Mouse (Mus musculus) kidney, embryonic 16.5 days (tissue): ENCODE data around the gene Rad54l2. TPM values are rescaled to one million over a fixed set of nuclear protein-coding genes. Genes with fewer than 3 reads are reported as not detected.

Experiments
- ATAC-seq: fragments of 200-750 bp; cut with Nextera tagmentation; 2 replicates; pipeline ENCODE4 v1.8.0; 2017; ENCODE audit warnings: moderate TSS enrichment; ENCODE audit not compliant: low FRiP score, low TSS enrichment
- H3K27ac ChIP-seq: fragments of 300-500 bp; sonication (generic); 2 replicates; pipeline ENCODE4 v1.5.1; 2014; ENCODE audit warnings: low read length
- H3K27me3 ChIP-seq: fragments of 300-500 bp; sonication (generic); 2 replicates; pipeline ENCODE4 v1.6.1; 2014; ENCODE audit warnings: low read length, control low read depth, mixed read lengths; ENCODE audit not compliant: insufficient read depth
- H3K36me3 ChIP-seq: fragments of 300-500 bp; sonication (generic); 2 replicates; pipeline ENCODE4 v1.6.1; 2014; ENCODE audit warnings: low read length, control low read depth, mixed read lengths; ENCODE audit not compliant: insufficient read depth
- H3K4me1 ChIP-seq: fragments of 300-500 bp; sonication (generic); 2 replicates; pipeline ENCODE4 v1.6.1; 2014; ENCODE audit warnings: low read length, control low read depth, mixed read lengths; ENCODE audit not compliant: insufficient read depth
- H3K4me2 ChIP-seq: fragments of 300-500 bp; sonication (generic); replicated peaks from 2 replicates; pipeline ENCODE4 v1.6.1; 2014; ENCODE audit warnings: low read depth, low read length
- H3K4me3 ChIP-seq: fragments of 300-500 bp; sonication (generic); 2 replicates; pipeline ENCODE4 v1.5.1; 2014; ENCODE audit warnings: mild to moderate bottlenecking, low read length
- H3K9ac ChIP-seq: fragments of 300-500 bp; sonication (generic); replicated peaks from 2 replicates; pipeline ENCODE4 v1.6.1; 2014; ENCODE audit warnings: low read length
- H3K9me3 ChIP-seq: fragments of 300-500 bp; sonication (generic); 2 replicates; pipeline ENCODE4 v1.6.1; 2016; ENCODE audit warnings: low read length, control low read depth
- WGBS: fragments of 180-500 bp; shearing (Covaris S2); extraction: QIAGEN DNeasy Blood & Tissue Kit; methylation state at CpG from one replicate; pipeline ENCODE4 v1.1.7; 2014; 5-methylcytosine and 5-hydroxymethylcytosine counted together
- polyA plus RNA-seq: library from polyadenylated mRNA; unstranded; fragments of >200 nt; fragmentation: Nextera tagmentation; extraction: Ambion mirVana; gene quantifications from 2 replicates; pipeline ENCODE4 v1.2.1, GENCODE M21; 2015

Gene Rad54l2
- polyA plus RNA-seq, 1 experiment from 2014 or later, result 6.7 TPM

- no peak overlapping the region for H3K9ac ChIP-seq
- H3K9me3 ChIP-seq, result no peaks in the 10 kb centered on the region
- no peaks in the 10 kb centered on the region for H3K4me1 ChIP-seq
- no peak overlapping the region for H3K27ac ChIP-seq
- no peak for ATAC-seq
- no peak overlapping the region for H3K4me3 ChIP-seq
- 83% methylated on average over 4 of the region's 4 CpGs for WGBS
- H3K36me3 ChIP-seq, result peaks cover 53% of the 10 kb centered on the region
- no peaks in the 10 kb centered on the region for H3K27me3 ChIP-seq
- no peak overlapping the region for H3K4me2 ChIP-seq
Measured at GRCm38 (mm10) chr9:106664433-106664832, 124.6 kb downstream of the Rad54l2 start.

DNA sequence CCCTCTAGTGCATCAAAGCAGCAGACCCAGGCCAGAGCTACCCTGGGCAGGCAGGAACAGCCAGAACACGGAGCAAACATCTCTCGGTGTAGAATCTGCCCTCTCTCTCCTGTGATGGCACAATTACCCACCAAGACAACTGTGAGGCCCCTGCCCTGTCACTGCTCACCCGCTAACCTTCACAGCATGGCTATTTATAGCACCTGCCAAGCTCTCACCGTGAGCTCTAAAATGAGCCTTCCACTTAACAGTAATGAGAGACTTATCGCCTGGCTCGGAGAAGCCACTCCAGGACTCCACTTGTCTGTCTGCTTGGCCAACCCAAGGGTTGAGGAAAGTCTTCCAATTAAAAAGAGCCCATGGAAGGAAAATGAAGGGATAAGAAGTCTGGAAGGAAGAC lies 125.8 kb downstream of the Rad54l2 start:
- Histone ChIP-seq H3K4me2 (no peak overlapping the region), H3K9ac (no peak overlapping the region), H3K27me3 (no peaks in the 10 kb centered on the region), H3K36me3 (peaks cover 49% of the 10 kb centered on the region), H3K9me3 (no peaks in the 10 kb centered on the region), H3K27ac (no peak overlapping the region), H3K4me1 (no peaks in the 10 kb centered on the region), H3K4me3 (no peak overlapping the region)
- WGBS, result 71% methylated on average over 6 of the region's 6 CpGs
- ATAC-seq, result no peak

GRCm38 (mm10) chr9:106659935-106660334 lies 129.1 kb downstream of the Rad54l2 start:
- H3K4me1 ChIP-seq, result peaks cover 6% of the 10 kb centered on the region
- peaks cover 6% of the 10 kb centered on the region for H3K27me3 ChIP-seq
- H3K4me3 ChIP-seq, result no peak overlapping the region
- 91% methylated on average over 1 of the region's 1 CpGs for WGBS
- H3K27ac ChIP-seq, result no peak overlapping the region
- no peak overlapping the region for H3K4me2 ChIP-seq
- peaks cover 31% of the 10 kb centered on the region for H3K36me3 ChIP-seq
- no peaks in the 10 kb centered on the region for H3K9me3 ChIP-seq
- H3K9ac ChIP-seq, result no peak overlapping the region
- no peak for ATAC-seq

- Histone ChIP-seq H3K4me2 (no peak overlapping the region), H3K9ac (no peak overlapping the region), H3K27ac (no peak overlapping the region), H3K9me3 (no peaks in the 10 kb centered on the region), H3K36me3 (peaks cover 31% of the 10 kb centered on the region), H3K4me1 (peaks cover 6% of the 10 kb centered on the region), H3K4me3 (no peak overlapping the region), H3K27me3 (peaks cover 11% of the 10 kb centered on the region)
- ATAC-seq, result no peak
- WGBS, result 64% methylated on average over 7 of the region's 7 CpGs
Measured at GRCm38 (mm10) chr9:106659441-106659840, 129.6 kb downstream of the Rad54l2 start.

GRCm38 (mm10) chr9:106657592-106657991 lies 131.4 kb downstream of the Rad54l2 start:
- no peak for ATAC-seq
- Histone ChIP-seq H3K9ac (no peak overlapping the region), H3K36me3 (peaks cover 28% of the 10 kb centered on the region), H3K4me3 (no peak overlapping the region), H3K27ac (no peak overlapping the region), H3K4me2 (no peak overlapping the region), H3K9me3 (no peaks in the 10 kb centered on the region), H3K4me1 (peaks cover 6% of the 10 kb centered on the region), H3K27me3 (peaks cover 13% of the 10 kb centered on the region)
- WGBS, result 34% methylated on average over 5 of the region's 5 CpGs

DNA sequence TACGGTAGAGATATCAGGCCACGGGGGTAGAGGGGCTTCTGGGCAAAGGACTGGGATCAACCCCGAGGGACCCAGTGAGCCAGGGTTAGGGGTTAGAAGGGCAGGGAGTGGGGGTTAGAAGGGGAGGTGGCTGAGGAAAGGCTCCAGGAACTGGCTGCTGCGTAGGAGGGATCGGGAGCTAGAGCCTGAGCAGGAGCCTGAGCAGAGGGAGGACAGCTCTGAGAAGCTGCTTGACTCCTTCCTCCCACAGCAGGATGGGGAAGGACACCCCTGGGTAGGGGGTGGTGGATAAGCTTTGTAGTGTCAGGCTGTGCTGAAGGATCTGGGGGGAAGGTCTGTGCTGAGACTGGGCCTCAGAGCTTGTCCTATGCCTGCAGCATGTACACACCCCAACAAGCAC lies 132.2 kb downstream of the Rad54l2 start:
- H3K27ac ChIP-seq, result no peak overlapping the region
- peaks cover 6% of the 10 kb centered on the region for H3K4me1 ChIP-seq
- H3K27me3 ChIP-seq, result peaks cover 13% of the 10 kb centered on the region
- no peak overlapping the region for H3K4me3 ChIP-seq
- ATAC-seq, result 0 out of 2 replicates have a peak, but pooled peaks have one; percentile 18
- H3K4me2 ChIP-seq, result no peak overlapping the region
- H3K9me3 ChIP-seq, result no peaks in the 10 kb centered on the region
- peaks cover 21% of the 10 kb centered on the region for H3K36me3 ChIP-seq
- H3K9ac ChIP-seq, result no peak overlapping the region
- WGBS, result 35% methylated on average over 5 of the region's 5 CpGs

- H3K36me3 ChIP-seq, result peaks cover 14% of the 10 kb centered on the region
- peaks cover 13% of the 10 kb centered on the region for H3K27me3 ChIP-seq
- under 1% methylated on average over 42 of the region's 44 CpGs for WGBS
- peak within 1 kb of the TSS; percentile 34 for H3K4me3 ChIP-seq
- H3K4me2 ChIP-seq, result peak within 1 kb of the TSS; percentile 56
- no peak within 1 kb of the TSS for H3K9ac ChIP-seq
- ATAC-seq, result peak; percentile 83
- H3K9me3 ChIP-seq, result no peaks in the 10 kb centered on the region
- no peak within 1 kb of the TSS for H3K27ac ChIP-seq
- H3K4me1 ChIP-seq, result peaks cover 6% of the 10 kb centered on the region
Measured at GRCm38 (mm10) chr9:106655884-106656720, 132.9 kb downstream of the Rad54l2 start, which contains the start of gene Grm2. Gene Grm2, minus strand, starts transcription at chr9:106656082.

DNA sequence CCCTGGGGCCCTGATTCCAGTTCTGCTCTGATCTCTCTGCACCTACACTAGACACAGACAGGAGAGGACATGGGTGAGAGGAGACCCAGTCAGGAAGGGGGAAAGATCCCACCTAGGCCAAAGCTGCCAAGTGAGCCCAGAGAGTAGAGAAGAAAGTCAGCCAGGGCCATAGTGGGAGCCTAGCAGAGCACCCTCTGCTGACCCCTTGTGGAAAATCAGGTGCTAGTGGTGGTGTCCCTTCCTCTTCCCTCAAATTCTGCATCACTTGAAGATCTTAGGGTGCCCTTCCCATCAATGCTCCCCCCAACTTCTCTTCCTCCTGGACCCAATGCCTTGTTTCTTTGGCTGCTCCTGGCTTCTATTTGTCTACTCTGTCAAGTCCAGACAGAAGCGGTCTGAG lies 136.3 kb downstream of the Rad54l2 start:
- Histone ChIP-seq H3K9me3 (no peaks in the 10 kb centered on the region), H3K27ac (no peak overlapping the region), H3K9ac (no peak overlapping the region), H3K4me3 (no peak overlapping the region), H3K4me2 (no peak overlapping the region), H3K36me3 (no peaks in the 10 kb centered on the region), H3K27me3 (peaks cover 13% of the 10 kb centered on the region), H3K4me1 (peaks cover 6% of the 10 kb centered on the region)
- WGBS, result 73% methylated on average over 1 of the region's 1 CpGs
- no peak for ATAC-seq

DNA sequence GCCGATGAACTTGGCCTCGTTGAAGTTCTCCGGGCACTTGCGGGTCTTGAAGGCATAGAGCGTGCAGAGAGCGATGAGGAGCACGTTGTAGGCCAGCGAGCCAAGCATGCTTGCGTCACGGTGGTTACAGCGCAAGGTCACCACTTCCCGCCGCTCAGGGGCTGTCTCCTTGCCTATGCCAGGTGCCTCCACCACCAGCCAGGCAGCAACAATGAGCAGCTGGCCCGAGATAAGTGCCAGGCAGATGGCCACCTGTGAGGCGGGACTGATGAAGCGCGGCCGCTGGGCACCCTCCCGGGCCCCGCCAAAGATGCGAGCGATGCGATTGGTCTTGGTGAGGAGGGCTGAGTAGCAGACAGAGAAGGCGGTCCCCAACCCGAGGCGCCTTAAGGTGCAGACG lies 141.8 kb downstream of the Rad54l2 start:
- H3K4me3 ChIP-seq, result no peak overlapping the region
- H3K36me3 ChIP-seq, result no peaks in the 10 kb centered on the region
- no peak overlapping the region for H3K4me2 ChIP-seq
- no peak overlapping the region for H3K27ac ChIP-seq
- H3K9ac ChIP-seq, result no peak overlapping the region
- H3K27me3 ChIP-seq, result no peaks in the 10 kb centered on the region
- ATAC-seq, result no peak
- WGBS, result 74% methylated on average over 27 of the region's 27 CpGs
- H3K9me3 ChIP-seq, result no peaks in the 10 kb centered on the region
- H3K4me1 ChIP-seq, result no peaks in the 10 kb centered on the region

DNA sequence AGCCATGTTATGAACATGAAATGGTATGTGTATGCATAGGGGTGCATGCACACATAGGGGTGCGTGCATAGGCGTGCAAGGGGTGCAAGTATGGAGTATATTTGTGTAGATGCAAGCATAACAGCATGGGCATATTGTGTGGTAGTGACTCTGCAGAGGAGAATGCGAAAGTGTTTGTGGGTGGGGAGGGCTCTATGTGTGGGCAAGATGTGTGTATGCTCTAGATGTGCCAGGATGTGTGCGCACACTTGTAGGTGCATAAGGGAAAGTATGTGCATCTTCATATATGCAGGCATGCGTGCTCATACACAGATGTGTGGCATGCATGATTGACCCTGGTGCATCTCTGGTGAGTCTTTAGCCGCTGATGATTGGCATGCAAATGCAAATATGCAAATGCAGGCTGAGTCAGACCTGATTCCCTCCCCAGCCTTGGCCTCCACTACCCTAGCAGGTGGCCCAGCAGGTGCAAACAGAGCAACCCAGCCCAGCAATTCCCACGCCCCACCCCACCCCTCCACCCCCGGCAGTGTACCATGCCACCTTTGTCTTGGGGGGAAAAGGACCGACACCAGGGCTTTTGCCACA lies 143.2 kb downstream of the Rad54l2 start:
- 77% methylated on average over 9 of the region's 9 CpGs for WGBS
- no peak for ATAC-seq
- Histone ChIP-seq H3K27me3 (no peaks in the 10 kb centered on the region), H3K4me1 (no peaks in the 10 kb centered on the region), H3K9ac (no peak overlapping the region), H3K4me3 (no peak overlapping the region), H3K4me2 (no peak overlapping the region), H3K9me3 (no peaks in the 10 kb centered on the region), H3K36me3 (no peaks in the 10 kb centered on the region), H3K27ac (no peak overlapping the region)
